Mouse (Mus musculus) layer of hippocampus, postnatal 25 days (tissue): ENCODE measurements at regions not wholly inside any gene's neighbourhood (a gene's known extent, or its start where the extent isn't known, plus 50 kb on each side); places are given as distances from the start of the nearest gene placed in this dataset.

Experiments
- DNase-seq, 2 experiments: peaks; one replicate each; pipeline ENCODE4 v3.0.0; 2022; ENCODE audit warnings: mixed read lengths in 2 of 2, low spot score in 1 of 2; ENCODE audit errors: extremely low spot score in 1 of 2

GRCm38 (mm10) chr6:51743105-51743660 lies 219.5 kb downstream of the Snx10 start:
- DNase-seq, result no peak

- DNase-seq, result no peak
Measured at GRCm38 (mm10) chr6:51744607-51745006, 220.9 kb downstream of the Snx10 start.

- DNase-seq, result peak; percentile 21 to 36
Measured at GRCm38 (mm10) chr6:51754239-51754681, 230.6 kb downstream of the Snx10 start.

GRCm38 (mm10) chr6:51757131-51757530 lies 233.4 kb downstream of the Snx10 start:
- no peak for DNase-seq

GRCm38 (mm10) chr6:51757746-51758145 lies 234.0 kb downstream of the Snx10 start:
- DNase-seq, result no peak

- DNase-seq, result no peak
Measured at GRCm38 (mm10) chr6:51758781-51759180, 235.1 kb downstream of the Snx10 start.

GRCm38 (mm10) chr6:51760372-51760771 lies 236.7 kb downstream of the Snx10 start:
- no peak for DNase-seq

GRCm38 (mm10) chr6:51761506-51761905 lies 237.8 kb downstream of the Snx10 start:
- DNase-seq, result no peak

GRCm38 (mm10) chr6:51766482-51766881 lies 242.8 kb downstream of the Snx10 start:
- DNase-seq, result no peak

- peak; percentile 13 to 35 for DNase-seq
Measured at GRCm38 (mm10) chr6:51767582-51768341, 244.1 kb downstream of the Snx10 start.

- DNase-seq, result no peak
Measured at GRCm38 (mm10) chr6:51771001-51771400, 241.3 kb downstream of the Skap2 start.

GRCm38 (mm10) chr6:51771424-51771823 lies 240.9 kb downstream of the Skap2 start:
- DNase-seq, result no peak

- no peak for DNase-seq
Measured at GRCm38 (mm10) chr6:51774771-51775170, 237.6 kb downstream of the Skap2 start.

- DNase-seq, result no peak
Measured at GRCm38 (mm10) chr6:51785615-51786014, 226.7 kb downstream of the Skap2 start.

GRCm38 (mm10) chr6:51786836-51787235 lies 225.5 kb downstream of the Skap2 start:
- DNase-seq, result no peak

- DNase-seq, result no peak
Measured at GRCm38 (mm10) chr6:51788156-51788555, 224.2 kb downstream of the Skap2 start.

GRCm38 (mm10) chr6:51790293-51790692 lies 222.1 kb downstream of the Skap2 start:
- DNase-seq, result no peak

GRCm38 (mm10) chr6:51790693-51791092 lies 221.7 kb downstream of the Skap2 start:
- no peak for DNase-seq

- DNase-seq, result peak in 1 of 2 experiments; percentile 51
Measured at GRCm38 (mm10) chr6:51795300-51795699, 217.0 kb downstream of the Skap2 start.

- no peak for DNase-seq
Measured at GRCm38 (mm10) chr6:51798577-51799240, 213.6 kb downstream of the Skap2 start.

GRCm38 (mm10) chr6:51805656-51806055 lies 206.7 kb downstream of the Skap2 start:
- no peak for DNase-seq
